Mouse (Mus musculus): ENCODE results near the gene Esrra. TPM values are rescaled to one million over a fixed set of nuclear protein-coding genes. Genes with fewer than 3 reads are reported as not detected.
"Not testable (repeated sequence)": the region's sequence is repeated elsewhere in the genome, so short reads cannot be mapped to it uniquely, and the experiment has no call there.

Gene Esrra
- total RNA-seq, 4 experiments from 2014 or later, result 153 to 180 (median 168) TPM

GRCm38 (mm10) chr19:6904846-6905245, 16.8 kb downstream of the Esrra start:
- DNase-seq (ENCODE audit: low spot score), result no peak

- no peak for DNase-seq (ENCODE audit: low spot score)
Measured at GRCm38 (mm10) chr19:6903031-6903430, 18.6 kb downstream of the Esrra start.

GRCm38 (mm10) chr19:6899641-6900040, 22.0 kb downstream of the Esrra start:
- DNase-seq (ENCODE audit: low spot score), result no peak

GRCm38 (mm10) chr19:6895608-6896305, 25.9 kb downstream of the Esrra start:
- DNase-seq (ENCODE audit: low spot score), result not testable (repeated sequence)

GRCm38 (mm10) chr19:6893731-6894451, 27.7 kb downstream of the Esrra start:
- DNase-seq (ENCODE audit: low spot score), result no peak

GRCm38 (mm10) chr19:6892512-6892911, 29.1 kb downstream of the Esrra start:
- no peak for DNase-seq (ENCODE audit: low spot score)

GRCm38 (mm10) chr19:6877965-6878364, 43.6 kb downstream of the Esrra start:
- no peak for DNase-seq (ENCODE audit: low spot score)

GRCm38 (mm10) chr19:6876799-6877198, 44.8 kb downstream of the Esrra start:
- no peak for DNase-seq (ENCODE audit: low spot score)

GRCm38 (mm10) chr19:6875834-6876233, 45.8 kb downstream of the Esrra start:
- no peak for DNase-seq (ENCODE audit: low spot score)

- no peak for DNase-seq (ENCODE audit: low spot score)
Measured at GRCm38 (mm10) chr19:6874257-6874656, 47.4 kb downstream of the Esrra start.

- no peak for DNase-seq (ENCODE audit: low spot score)
Measured at GRCm38 (mm10) chr19:6872701-6873100, 48.9 kb downstream of the Esrra start.

- DNase-seq (ENCODE audit: low spot score), result no peak
Measured at GRCm38 (mm10) chr19:6871574-6872271, 49.9 kb downstream of the Esrra start.

GRCm38 (mm10) chr19:6869355-6869754, 52.3 kb downstream of the Esrra start:
- DNase-seq (ENCODE audit: low spot score), result peak; percentile 78

- DNase-seq (ENCODE audit: low spot score), result no peak
Measured at GRCm38 (mm10) chr19:6861451-6861850, 60.2 kb downstream of the Esrra start.

Small RNAs within 50 kb of the gene (microRNA-seq; reads per million reads assigned to microRNA genes)
- gene Mir6990, result 6.7 reads per million, percentile 16 among the genes with 10 or more reads in this experiment

Other genes with a start within 250 kb of the Esrra start
- 10 to 100 TPM; 15.0 to 20.0 (median 17.5) TPM for gene Rps6ka4, start 81.2 kb downstream of the Esrra start, total RNA-seq (2022)
- under 1 TPM; 0.44 to 0.89 (median 0.66) TPM for gene Ccdc88b, start 63.6 kb downstream of the Esrra start, total RNA-seq (2022)
- gene Trmt112, start 12.1 kb downstream of the Esrra start, total RNA-seq (2022), result 10 to 100 TPM; 29.9 to 49.7 (median 39.7) TPM
- 100 to 1,000 TPM; 620 to 842 (median 766) TPM for gene Prdx5, start 11.7 kb downstream of the Esrra start, total RNA-seq (2022)
- not detected for gene Catsperz, start 3.6 kb upstream of the Esrra start, total RNA-seq (2022)
- not detected for gene Kcnk4, start 12.7 kb upstream of the Esrra start, total RNA-seq (2022)
- 10 to 100 TPM; 19.5 to 23.8 (median 21.3) TPM for gene Bad, start 20.0 kb upstream of the Esrra start, total RNA-seq (2022)
- 10 to 100 TPM; 33.4 to 37.4 (median 35.7) TPM for gene Gpr137, start 20.7 kb upstream of the Esrra start, total RNA-seq (2022)
- gene Ppp1r14b, start 53.2 kb upstream of the Esrra start, total RNA-seq (2022), result 100 to 1,000 TPM in 1 of 4 experiments, 10 to 100 TPM in 3; 75.4 to 112 (median 91.3) TPM
- gene Plcb3, start 54.7 kb upstream of the Esrra start, total RNA-seq (2022), result 10 to 100 TPM; 15.6 to 16.2 (median 15.6) TPM
- 10 to 100 TPM; 17.2 to 23.1 (median 20.9) TPM for gene Fkbp2, start 58.7 kb upstream of the Esrra start, total RNA-seq (2022)
- 100 to 1,000 TPM; 488 to 525 (median 495) TPM for gene Vegfb, start 65.8 kb upstream of the Esrra start, total RNA-seq (2022)
- 10 to 100 TPM; 48.7 to 62.9 (median 53.7) TPM for gene Dnajc4, start 70.8 kb upstream of the Esrra start, total RNA-seq (2022)
- 10 to 100 TPM; 26.8 to 34.4 (median 29.9) TPM for gene Nudt22, start 74.3 kb upstream of the Esrra start, total RNA-seq (2022)
- 10 to 100 TPM; 26.1 to 30.5 (median 27.3) TPM for gene Trpt1, start 74.3 kb upstream of the Esrra start, total RNA-seq (2022)
- gene Fermt3, start 97.7 kb upstream of the Esrra start, total RNA-seq (2022), result 1 to 10 TPM; 3.3 to 9.6 (median 4.4) TPM
- 100 to 1,000 TPM in 3 of 4 experiments, 10 to 100 TPM in 1; 96.7 to 125 (median 109) TPM for gene Stip1, start 118.2 kb upstream of the Esrra start, total RNA-seq (2022)
- gene Macrod1, start 135.0 kb upstream of the Esrra start, total RNA-seq (2022), result 100 to 1,000 TPM; 318 to 340 (median 328) TPM
- gene Flrt1, start 183.9 kb upstream of the Esrra start, total RNA-seq (2022), result 1 to 10 TPM in 3 of 4 experiments, under 1 TPM in 1; 0.92 to 2.0 (median 1.4) TPM

Data from heart, adult 8-10 months (tissue).